Mouse (Mus musculus) liver, embryonic 14.5 days (tissue): ENCODE data around the gene Mrps21. TPM values are rescaled to one million over a fixed set of nuclear protein-coding genes. Genes with fewer than 3 reads are reported as not detected.

ENCODE experiments used
- ATAC-seq: fragments of 200-750 bp; cut with Nextera tagmentation; 2 replicates; pipeline ENCODE4 v1.8.0; 2017; ENCODE audit warnings: moderate number of reproducible peaks, mild to moderate bottlenecking, moderate library complexity; ENCODE audit not compliant: insufficient read depth
- DNase-seq, 3 experiments: peaks; one replicate each; pipeline ENCODE4 v3.0.0-alpha.2; 2012 to 2013; ENCODE audit warnings: low read depth in 3 of 3, low spot score in 3 of 3
- H3K27ac ChIP-seq: fragments of 300-500 bp; sonication (generic); 2 replicates; pipeline ENCODE4 v1.5.1; 2014; ENCODE audit warnings: moderate library complexity, mild to moderate bottlenecking, control low read depth, inconsistent platforms
- H3K27me3 ChIP-seq: fragments of 300-500 bp; sonication (generic); 2 replicates; pipeline ENCODE4 v1.6.1; 2014; ENCODE audit warnings: mild to moderate bottlenecking, low read length, moderate library complexity; ENCODE audit not compliant: control insufficient read depth, insufficient read depth
- H3K36me3 ChIP-seq: fragments of 300-500 bp; sonication (generic); replicated peaks from 2 replicates; pipeline ENCODE4 v1.6.1; 2014; ENCODE audit warnings: low read depth; ENCODE audit not compliant: control insufficient read depth, insufficient read depth
- H3K4me1 ChIP-seq, 2 experiments: fragments of 200-500 bp in 1 of 2; fragments of 300-500 bp in 1 of 2; sonication (generic) in 1 of 2; replicated peaks; 2 replicates each; pipeline ENCODE4 v1.6.1; 2012 to 2014; ENCODE audit warnings: antibody characterized with exemption in 1 of 2, inconsistent platforms in 1 of 2, low read length in 1 of 2; ENCODE audit not compliant: control insufficient read depth in 2 of 2, insufficient read depth in 2 of 2
- H3K4me2 ChIP-seq: fragments of 300-500 bp; sonication (generic); 2 replicates; pipeline ENCODE4 v1.6.1; 2014; ENCODE audit warnings: low read depth, mild to moderate bottlenecking, control low read depth, moderate library complexity
- H3K4me3 ChIP-seq, 2 experiments: fragments of 200-500 bp in 1 of 2; fragments of 300-500 bp in 1 of 2; sonication (generic) in 1 of 2; 2 replicates each; pipeline ENCODE4 v1.5.1; 2012 to 2014; ENCODE audit warnings: low read depth in 2 of 2, low read length in 2 of 2, mild to moderate bottlenecking in 2 of 2, control low read depth in 1 of 2, inconsistent platforms in 1 of 2, moderate library complexity in 1 of 2; ENCODE audit not compliant: insufficient read depth in 1 of 2
- H3K9ac ChIP-seq: fragments of 300-500 bp; sonication (generic); replicated peaks from 2 replicates; pipeline ENCODE4 v1.6.1; 2014; ENCODE audit warnings: mild to moderate bottlenecking, control low read depth, moderate library complexity
- H3K9me3 ChIP-seq: fragments of 300-500 bp; sonication (generic); 2 replicates; pipeline ENCODE4 v1.6.1; 2016; ENCODE audit warnings: low read length, mixed read lengths; ENCODE audit not compliant: control insufficient read depth
- CTCF ChIP-seq: IDR thresholded peaks from 2 replicates; pipeline ENCODE4 v1.5.1; 2016; ENCODE audit warnings: antibody characterized with exemption, low read depth, control low read depth
- EP300 ChIP-seq: IDR thresholded peaks from 2 replicates; pipeline ENCODE4 v1.6.1; 2016; ENCODE audit warnings: antibody characterized with exemption, low read depth
- WGBS: fragments of 180-500 bp; shearing (Covaris S2); extraction: QIAGEN DNeasy Blood & Tissue Kit; methylation state at CpG from one replicate; pipeline ENCODE4 v1.1.7; 2014; ENCODE audit not compliant: insufficient replicate concordance; 5-methylcytosine and 5-hydroxymethylcytosine counted together
- polyA plus RNA-seq, 2 experiments: library from polyadenylated mRNA; depleted of rRNA in 1 of 2; stranded (reverse) in 1 of 2; unstranded in 1 of 2; fragments of >200 nt; fragmentation: Nextera tagmentation in 1 of 2; extraction: Ambion mirVana in 1 of 2; gene quantifications; 2 replicates each; pipeline versions ENCODE4 v1.2.1 to v1.2.3; 2012 to 2014

Gene Mrps21
- polyA plus RNA-seq, 2 experiments, result 119 to 224 TPM

DNA sequence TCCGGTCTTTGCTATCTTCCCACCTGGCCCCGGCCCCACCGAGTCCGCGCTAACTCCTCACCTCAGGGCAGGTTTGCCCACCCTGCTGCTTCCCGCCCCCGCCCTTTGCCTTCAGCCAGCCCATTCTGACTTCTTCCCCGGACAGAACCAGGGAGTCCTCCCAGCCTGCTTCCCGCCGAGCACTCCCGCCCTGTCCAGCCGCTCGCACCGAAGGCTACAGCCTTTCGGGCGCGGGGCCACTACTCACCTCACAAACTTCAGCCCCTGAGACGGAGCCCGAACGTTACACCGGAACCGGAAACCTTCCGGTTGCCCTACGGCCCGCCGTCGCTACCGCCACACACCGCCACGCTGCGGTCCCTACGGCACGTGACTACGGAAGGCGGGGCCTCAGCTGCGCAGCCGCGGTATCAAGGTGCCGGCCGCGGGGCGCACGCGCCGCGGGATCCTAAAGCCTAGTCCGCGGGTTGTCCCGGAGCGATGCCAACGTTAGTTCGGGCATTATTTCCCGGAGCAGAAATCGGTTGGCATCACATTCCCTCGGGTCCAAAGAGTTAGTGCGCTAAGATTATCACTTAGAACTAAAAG is 15.7 kb downstream of the Mrps21 start, which contains the start of gene Prpf3:
TSS of gene Prpf3 (minus strand) at position 384 of the 588 bp plus-strand sequence.
- peak; percentile 83 to 86 (median 84) for DNase-seq
- H3K9ac ChIP-seq, result peak within 1 kb of the TSS; percentile 77
- peaks cover 24% of the 10 kb centered on the region for H3K36me3 ChIP-seq
- H3K4me3 ChIP-seq, result peak within 1 kb of the TSS; percentile 87 to 99
- no peaks in the 10 kb centered on the region for H3K27me3 ChIP-seq
- peaks cover 18% of the 10 kb centered on the region in 2 experiments for H3K4me1 ChIP-seq
- peak within 1 kb of the TSS; percentile 93 for H3K4me2 ChIP-seq
- peak within 1 kb of the TSS; percentile 77 for H3K27ac ChIP-seq
- TF ChIP-seq EP300, result no peak
- no peak for TF ChIP-seq CTCF
- under 1% methylated on average over 56 of the region's 56 CpGs for WGBS
- ATAC-seq, result peak; percentile 96
- H3K9me3 ChIP-seq, result no peaks in the 10 kb centered on the region

GRCm38 (mm10) chr3:95851317-95851716 is 20.0 kb downstream of the Mrps21 start:
- TF ChIP-seq EP300 (peak; percentile 51), CTCF (no peak)
- peak overlapping the region; percentile 35 for H3K9ac ChIP-seq
- peak overlapping the region; percentile 42; the same call in 1 of the 2 replicates for H3K27ac ChIP-seq
- 39% methylated on average over 8 of the region's 8 CpGs for WGBS
- peak overlapping the region; percentile 50 for H3K4me2 ChIP-seq
- peaks cover 61% of the 10 kb centered on the region for H3K36me3 ChIP-seq
- no peaks in the 10 kb centered on the region for H3K27me3 ChIP-seq
- DNase-seq (peak in 2 of 3 experiments; percentile 47 to 50), ATAC-seq (0 out of 2 replicates have a peak, but pooled peaks have one; percentile 12)
- peaks cover 18 to 22% of the 10 kb centered on the region in 2 experiments for H3K4me1 ChIP-seq
- no peak overlapping the region for H3K4me3 ChIP-seq
- no peaks in the 10 kb centered on the region for H3K9me3 ChIP-seq

DNA sequence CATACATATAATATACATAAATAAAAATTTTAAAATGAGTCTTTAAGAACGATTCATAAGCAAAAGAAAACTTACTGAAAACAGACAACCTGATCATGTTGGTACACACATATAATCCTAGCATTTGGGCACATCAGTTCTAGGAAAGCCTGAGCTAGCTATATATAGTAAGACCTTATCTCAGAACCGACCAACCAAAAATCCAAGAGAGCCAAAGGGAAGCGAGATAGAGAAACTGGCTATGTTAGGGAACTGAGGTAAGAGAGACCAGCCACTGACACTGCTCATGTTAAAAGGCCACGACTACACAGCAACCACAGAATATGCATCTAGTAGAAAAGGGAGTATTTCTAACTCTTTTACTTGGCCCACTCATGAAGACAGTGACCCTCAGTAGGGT is 20.7 kb downstream of the Mrps21 start:
- Histone ChIP-seq H3K4me2 (peak overlapping the region; percentile 50; the same call in 1 of the 2 replicates), H3K4me1 (peaks cover 18 to 19% of the 10 kb centered on the region in 2 experiments), H3K36me3 (peaks cover 68% of the 10 kb centered on the region), H3K27me3 (no peaks in the 10 kb centered on the region), H3K4me3 (no peak overlapping the region), H3K27ac (no peak overlapping the region), H3K9ac (no peak overlapping the region; the same call in 1 of the 2 replicates), H3K9me3 (no peaks in the 10 kb centered on the region)
- WGBS, result 27% methylated on average over 4 of the region's 4 CpGs
- no peak for DNase-seq
- ATAC-seq, result peak; percentile 34; the same call in 1 of the 2 replicates
- TF ChIP-seq CTCF, result no peak
- TF ChIP-seq EP300, result no peak

- Histone ChIP-seq H3K27me3 (no peaks in the 10 kb centered on the region), H3K36me3 (peaks cover 90% of the 10 kb centered on the region)
- 69% methylated on average over 3 of the region's 3 CpGs for WGBS
Measured at GRCm38 (mm10) chr3:95842503-95843214, 28.7 kb downstream of the Mrps21 start.

DNA sequence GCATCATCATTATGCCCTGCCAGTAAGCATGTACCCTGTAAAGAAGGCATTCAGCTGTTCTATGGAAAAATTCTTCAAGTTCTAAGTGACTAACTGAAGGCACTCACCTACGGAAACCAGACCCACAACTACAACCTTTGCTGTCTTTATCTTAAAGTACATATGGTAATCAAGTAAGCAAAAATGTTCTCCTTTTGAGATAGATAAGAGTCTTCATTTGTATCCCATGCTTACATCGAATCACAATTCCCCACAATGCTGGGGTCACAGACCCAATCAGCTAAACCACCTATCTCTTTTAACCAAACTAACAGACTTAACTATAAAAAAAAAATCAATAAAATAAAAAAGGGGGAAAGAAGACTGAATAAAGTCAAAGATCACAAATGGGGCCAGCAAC is 32.1 kb downstream of the Mrps21 start:
- Histone ChIP-seq H3K36me3 (peaks cover 75% of the 10 kb centered on the region), H3K4me1 (peaks cover 2 to 7% of the 10 kb centered on the region in 2 experiments; a peak in 1 of 4 replicates), H3K27ac (no peak overlapping the region), H3K9ac (no peak overlapping the region), H3K4me2 (no peak overlapping the region), H3K27me3 (no peaks in the 10 kb centered on the region), H3K4me3 (no peak overlapping the region), H3K9me3 (no peaks in the 10 kb centered on the region)
- WGBS, result 24% methylated on average over 2 of the region's 2 CpGs
- peak; percentile 21; the same call in 1 of the 2 replicates for ATAC-seq
- DNase-seq, result no peak
- TF ChIP-seq CTCF, result no peak
- TF ChIP-seq EP300, result 0 out of 2 replicates have a peak, but pooled peaks have one; percentile 34

More at GRCm38 (mm10) chr3:95842503-95843214, 28.7 kb downstream of the Mrps21 start:
- Histone ChIP-seq H3K4me2 (no peak overlapping the region), H3K27ac (no peak overlapping the region), H3K9me3 (no peaks in the 10 kb centered on the region), H3K9ac (no peak overlapping the region), H3K4me3 (no peak overlapping the region), H3K4me1 (peaks cover 2 to 7% of the 10 kb centered on the region in 2 experiments; a peak in 1 of 4 replicates)
- DNase-seq (no peak), ATAC-seq (no peak)
- TF ChIP-seq CTCF (peak; percentile 20; the same call in 1 of the 2 replicates), EP300 (no peak)
